Mouse (Mus musculus) embryonic facial prominence, embryonic 14.5 days (tissue): ENCODE measurements around the gene Krt72. TPM values are rescaled to one million over a fixed set of nuclear protein-coding genes. Genes with fewer than 3 reads are reported as not detected.

Experiments used
- ATAC-seq: fragments of 200-750 bp; cut with Nextera tagmentation; 2 replicates; pipeline ENCODE4 v1.8.0; 2017; ENCODE audit warnings: low read depth, moderate number of reproducible peaks, moderate TSS enrichment
- DNase-seq: peaks from one replicate; pipeline ENCODE4 v3.0.0-alpha.2; 2015; ENCODE audit warnings: low spot score
- H3K27ac ChIP-seq: fragments of 300-500 bp; sonication (generic); replicated peaks from 2 replicates; pipeline ENCODE4 v1.5.1; 2014; ENCODE audit warnings: low read depth, mild to moderate bottlenecking, low read length, moderate library complexity
- H3K27me3 ChIP-seq: fragments of 300-500 bp; sonication (generic); replicated peaks from 2 replicates; pipeline ENCODE4 v1.6.1; 2014; ENCODE audit warnings: low read length; ENCODE audit not compliant: control insufficient read depth, insufficient read depth
- H3K36me3 ChIP-seq: fragments of 300-500 bp; sonication (generic); 2 replicates; pipeline ENCODE4 v1.6.1; 2014; ENCODE audit warnings: low read length, mixed read lengths; ENCODE audit not compliant: control insufficient read depth, insufficient read depth
- H3K4me1 ChIP-seq: fragments of 300-500 bp; sonication (generic); 2 replicates; pipeline ENCODE4 v1.6.1; 2014; ENCODE audit warnings: antibody characterized with exemption, low read length; ENCODE audit not compliant: control insufficient read depth, insufficient read depth
- H3K4me2 ChIP-seq: fragments of 300-500 bp; sonication (generic); 2 replicates; pipeline ENCODE4 v1.6.1; 2014; ENCODE audit warnings: low read depth, mild to moderate bottlenecking, low read length, moderate library complexity, mixed read lengths
- H3K4me3 ChIP-seq: fragments of 300-500 bp; sonication (generic); 2 replicates; pipeline ENCODE4 v1.5.1; 2014; ENCODE audit warnings: low read depth, mild to moderate bottlenecking, low read length
- H3K9ac ChIP-seq: fragments of 300-500 bp; sonication (generic); 2 replicates; pipeline ENCODE4 v1.6.1; 2014; ENCODE audit warnings: low read depth, mild to moderate bottlenecking, low read length, moderate library complexity, mixed read lengths
- H3K9me3 ChIP-seq: fragments of 300-500 bp; sonication (generic); 2 replicates; pipeline ENCODE4 v1.6.1; 2016; ENCODE audit warnings: low read length; ENCODE audit not compliant: control insufficient read depth
- WGBS: fragments of 180-500 bp; shearing (Covaris S2); extraction: QIAGEN DNeasy Blood & Tissue Kit; methylation state at CpG from one replicate; pipeline ENCODE4 v1.1.7; 2014; 5-methylcytosine and 5-hydroxymethylcytosine counted together
- polyA plus RNA-seq: library from polyadenylated mRNA; unstranded; fragments of >200 nt; fragmentation: Nextera tagmentation; extraction: Ambion mirVana; gene quantifications from 2 replicates; pipeline ENCODE4 v1.2.1, GENCODE M21; 2014

Gene Krt72
- polyA plus RNA-seq = 0.51 and 0.81 TPM in 2 replicates

GRCm38 (mm10) chr15:101786360-101786759 is at the start of gene Krt72:
TSS of gene Krt72 (minus strand) at chr15:101786460.
- DNase-seq (no peak), ATAC-seq (no peak)
- H3K9me3 ChIP-seq = no peaks in the 10 kb centered on the region
- 86% methylated on average over 18 of the region's 18 CpGs for WGBS
- no peak within 1 kb of the TSS for H3K27ac ChIP-seq
- no peaks in the 10 kb centered on the region for H3K36me3 ChIP-seq
- H3K4me3 ChIP-seq = no peak within 1 kb of the TSS
- no peaks in the 10 kb centered on the region; the same call in 1 of the 2 replicates for H3K27me3 ChIP-seq
- no peak within 1 kb of the TSS for H3K9ac ChIP-seq
- H3K4me1 ChIP-seq = no peaks in the 10 kb centered on the region
- no peak within 1 kb of the TSS for H3K4me2 ChIP-seq

GRCm38 (mm10) chr15:101834784-101835328 is 48.6 kb upstream of the Krt72 start:
- no peaks in the 10 kb centered on the region for H3K27me3 ChIP-seq
- no peaks in the 10 kb centered on the region for H3K9me3 ChIP-seq
- H3K9ac ChIP-seq = no peak overlapping the region
- H3K4me2 ChIP-seq = no peak overlapping the region
- no peak overlapping the region for H3K4me3 ChIP-seq
- 67% methylated on average over 5 of the region's 5 CpGs for WGBS
- DNase-seq (no peak), ATAC-seq (no peak)
- no peaks in the 10 kb centered on the region for H3K36me3 ChIP-seq
- no peaks in the 10 kb centered on the region for H3K4me1 ChIP-seq
- H3K27ac ChIP-seq = no peak overlapping the region

GRCm38 (mm10) chr15:101833131-101833530 is 46.9 kb upstream of the Krt72 start:
- Histone ChIP-seq H3K27me3 (no peaks in the 10 kb centered on the region), H3K9ac (no peak overlapping the region), H3K4me1 (no peaks in the 10 kb centered on the region), H3K4me3 (no peak overlapping the region), H3K4me2 (no peak overlapping the region), H3K9me3 (no peaks in the 10 kb centered on the region), H3K36me3 (no peaks in the 10 kb centered on the region), H3K27ac (no peak overlapping the region)
- 31% methylated on average over 6 of the region's 6 CpGs for WGBS
- no peak for DNase-seq
- ATAC-seq = no peak

GRCm38 (mm10) chr15:101829441-101829840 is 43.2 kb upstream of the Krt72 start:
- DNase-seq (no peak), ATAC-seq (no peak)
- no peaks in the 10 kb centered on the region for H3K9me3 ChIP-seq
- no peaks in the 10 kb centered on the region for H3K27me3 ChIP-seq
- H3K4me2 ChIP-seq = no peak overlapping the region
- no peak overlapping the region for H3K4me3 ChIP-seq
- no peaks in the 10 kb centered on the region for H3K4me1 ChIP-seq
- no peak overlapping the region for H3K9ac ChIP-seq
- WGBS = 58% methylated on average over 5 of the region's 5 CpGs
- no peaks in the 10 kb centered on the region for H3K36me3 ChIP-seq
- H3K27ac ChIP-seq = no peak overlapping the region

GRCm38 (mm10) chr15:101821786-101822185 is 35.5 kb upstream of the Krt72 start:
- DNase-seq (peak; percentile 12), ATAC-seq (no peak)
- Histone ChIP-seq H3K9ac (no peak overlapping the region), H3K27me3 (0 out of 2 replicates have a peak, but pooled peaks cover 4% of the 10 kb centered on the region), H3K4me3 (no peak overlapping the region), H3K4me2 (no peak overlapping the region), H3K4me1 (no peaks in the 10 kb centered on the region), H3K36me3 (no peaks in the 10 kb centered on the region), H3K27ac (no peak overlapping the region), H3K9me3 (no peaks in the 10 kb centered on the region)
- WGBS = 16% methylated on average over 3 of the region's 3 CpGs

- H3K4me1 ChIP-seq = no peaks in the 10 kb centered on the region
- 79% methylated on average over 16 of the region's 16 CpGs for WGBS
- H3K9ac ChIP-seq = no peak within 1 kb of the TSS
- ATAC-seq = no peak
- H3K9me3 ChIP-seq = no peaks in the 10 kb centered on the region
- no peaks in the 10 kb centered on the region for H3K36me3 ChIP-seq
- H3K4me2 ChIP-seq = no peak within 1 kb of the TSS
- DNase-seq = no peak
- H3K27me3 ChIP-seq = 0 out of 2 replicates have a peak, but pooled peaks cover 4% of the 10 kb centered on the region
- H3K4me3 ChIP-seq = no peak within 1 kb of the TSS
- H3K27ac ChIP-seq = no peak within 1 kb of the TSS
These were observed 31.6 kb upstream of the Krt72 start, which contains the start of gene Krt2 for GRCm38 (mm10) chr15:101817875-101818274. TSS of gene Krt2 (minus strand) at chr15:101818169.

- no peak for ATAC-seq
- H3K4me2 ChIP-seq = no peak overlapping the region
- H3K9me3 ChIP-seq = no peaks in the 10 kb centered on the region
- H3K36me3 ChIP-seq = no peaks in the 10 kb centered on the region
- H3K27ac ChIP-seq = no peak overlapping the region
- DNase-seq = no peak
- WGBS = 80% methylated on average over 11 of the region's 11 CpGs
- no peaks in the 10 kb centered on the region for H3K27me3 ChIP-seq
- H3K4me3 ChIP-seq = no peak overlapping the region
- no peaks in the 10 kb centered on the region for H3K4me1 ChIP-seq
- H3K9ac ChIP-seq = no peak overlapping the region
These were observed 17.0 kb upstream of the Krt72 start for GRCm38 (mm10) chr15:101803052-101803822.

- no peak within 1 kb of the TSS for H3K4me2 ChIP-seq
- no peak within 1 kb of the TSS for H3K27ac ChIP-seq
- H3K27me3 ChIP-seq = no peaks in the 10 kb centered on the region
- DNase-seq (no peak), ATAC-seq (no peak)
- no peaks in the 10 kb centered on the region for H3K36me3 ChIP-seq
- H3K9me3 ChIP-seq = no peaks in the 10 kb centered on the region
- no peaks in the 10 kb centered on the region for H3K4me1 ChIP-seq
- no peak within 1 kb of the TSS for H3K9ac ChIP-seq
- no peak within 1 kb of the TSS for H3K4me3 ChIP-seq
- WGBS = 76% methylated on average over 6 of the region's 6 CpGs
These were observed 16.1 kb upstream of the Krt72 start, which contains the start of gene Krt73 for GRCm38 (mm10) chr15:101802296-101802835. TSS of gene Krt73 (minus strand) at chr15:101802346.
